Mouse (Mus musculus) ovary, postnatal 10 days (tissue): ENCODE measurements around the gene Cacna2d2.
"Not testable (repeated sequence)": the region's sequence is repeated elsewhere in the genome, so short reads cannot be mapped to it uniquely, and the experiment has no call there.

Source experiments
- DNase-seq: peaks from one replicate; pipeline ENCODE4 v3.0.0; 2022; ENCODE audit warnings: low spot score

Gene Cacna2d2

DNA sequence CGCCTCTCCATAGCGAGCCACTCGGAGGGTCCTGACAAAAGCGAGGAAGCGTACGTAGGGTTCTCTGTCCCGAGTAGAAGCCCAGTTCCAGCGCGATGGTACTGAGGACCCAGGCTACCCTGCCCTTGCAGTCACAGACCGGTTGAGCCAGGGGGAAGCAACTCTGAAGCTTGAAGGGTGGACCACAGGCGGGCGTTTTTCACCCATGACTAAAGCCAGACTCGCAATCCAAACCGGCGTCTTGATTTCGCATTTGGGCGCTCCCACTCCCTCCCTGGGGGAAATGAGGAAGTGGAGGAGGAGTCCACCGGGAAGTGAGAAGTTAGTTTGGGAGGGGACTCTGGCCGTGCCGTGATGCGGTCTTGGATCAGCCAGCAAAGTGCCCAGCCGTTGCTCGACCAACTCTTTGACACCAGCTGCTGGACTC lies 155.6 kb downstream of the Cacna2d2 start:
- no peak for DNase-seq

DNA sequence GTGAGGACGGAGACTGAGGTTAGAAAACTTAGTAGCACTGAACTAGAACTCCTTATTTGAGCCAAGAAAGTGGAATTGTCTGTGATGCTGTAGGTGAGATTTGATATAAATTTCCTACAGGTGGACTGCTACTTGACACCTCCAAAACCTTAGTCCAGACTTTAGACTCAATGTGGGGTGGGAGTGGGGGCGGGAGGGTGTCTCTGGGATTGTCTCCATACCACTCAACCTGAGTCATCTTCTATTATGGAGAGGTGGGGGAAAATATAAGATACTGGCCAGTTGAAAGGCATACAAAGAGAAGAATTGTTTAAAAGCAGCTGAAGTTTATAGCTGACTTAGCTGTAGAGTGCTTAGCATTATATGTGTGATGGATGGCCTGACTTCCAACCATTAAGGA lies 156.3 kb downstream of the Cacna2d2 start:
- DNase-seq = no peak

DNA sequence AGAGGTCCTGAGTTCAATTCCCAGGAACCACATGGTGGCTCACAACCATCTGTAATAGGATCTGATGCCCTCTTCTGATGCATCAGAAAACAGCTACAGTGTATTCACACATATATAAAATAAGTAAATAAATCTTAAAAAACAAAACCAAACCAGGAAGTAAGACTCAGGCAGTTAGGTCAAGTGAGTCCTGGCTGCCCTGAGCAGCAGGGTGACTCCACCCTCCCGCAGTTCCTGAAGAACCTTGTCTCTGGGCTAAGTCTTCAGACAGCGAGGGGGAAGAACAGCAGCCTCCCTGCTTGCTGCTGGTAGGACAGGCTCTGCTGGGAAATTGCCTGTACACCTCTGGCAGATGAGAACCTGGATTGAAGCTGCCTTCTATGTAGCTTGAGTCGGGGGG lies 156.9 kb downstream of the Cacna2d2 start:
- DNase-seq = no peak

DNA sequence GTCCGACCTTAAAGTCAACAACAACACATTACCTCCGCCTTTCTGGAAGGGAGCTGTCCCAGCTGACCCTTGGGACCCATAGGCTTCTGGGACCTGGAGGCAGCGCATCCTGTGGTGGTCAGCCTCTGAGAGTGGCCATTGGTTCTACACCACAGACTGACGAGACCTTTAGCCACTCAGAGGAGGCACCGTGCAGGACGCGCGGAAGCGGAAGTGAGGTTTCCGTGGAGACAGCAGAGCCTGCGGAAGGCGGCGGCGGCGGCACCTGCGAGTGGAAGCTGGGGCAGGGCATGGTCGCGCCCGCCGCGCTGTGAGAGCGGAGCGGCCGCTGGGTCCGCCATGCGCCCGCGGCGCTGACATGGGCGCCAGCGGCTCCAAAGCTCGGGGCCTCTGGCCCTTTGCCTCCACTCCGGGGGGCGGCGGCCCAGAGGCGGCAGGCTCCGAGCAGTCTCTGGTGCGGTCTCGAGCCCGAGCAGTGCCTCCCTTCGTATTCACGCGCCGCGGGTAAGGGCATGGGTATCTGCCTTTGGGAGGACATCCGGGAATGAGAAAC lies 163.7 kb downstream of the Cacna2d2 start, which contains the start of gene Tusc2:
Tusc2 (plus strand) TSS at position 227 of the 553 bp plus-strand sequence.
- no peak for DNase-seq

DNA sequence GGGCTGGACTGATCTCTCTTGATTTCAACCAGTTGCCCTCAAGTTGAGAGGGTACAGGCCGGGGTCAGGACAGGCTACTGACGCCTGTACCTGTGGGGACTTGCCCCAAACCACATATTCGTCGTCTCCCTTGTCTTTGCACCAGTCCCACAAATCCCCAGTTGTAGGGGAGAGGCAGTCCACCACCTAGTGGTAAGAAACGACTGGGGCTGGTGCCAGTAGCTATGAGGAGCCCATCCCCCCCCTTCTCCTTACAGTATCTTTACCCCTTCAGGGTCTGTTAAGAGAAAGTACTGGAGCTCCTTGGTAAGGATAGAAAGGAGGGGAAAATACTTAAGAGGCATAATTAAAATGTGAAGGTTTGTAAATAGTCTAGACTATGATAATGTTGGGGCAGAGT lies 166.1 kb downstream of the Cacna2d2 start:
- DNase-seq = not testable (repeated sequence)

DNA sequence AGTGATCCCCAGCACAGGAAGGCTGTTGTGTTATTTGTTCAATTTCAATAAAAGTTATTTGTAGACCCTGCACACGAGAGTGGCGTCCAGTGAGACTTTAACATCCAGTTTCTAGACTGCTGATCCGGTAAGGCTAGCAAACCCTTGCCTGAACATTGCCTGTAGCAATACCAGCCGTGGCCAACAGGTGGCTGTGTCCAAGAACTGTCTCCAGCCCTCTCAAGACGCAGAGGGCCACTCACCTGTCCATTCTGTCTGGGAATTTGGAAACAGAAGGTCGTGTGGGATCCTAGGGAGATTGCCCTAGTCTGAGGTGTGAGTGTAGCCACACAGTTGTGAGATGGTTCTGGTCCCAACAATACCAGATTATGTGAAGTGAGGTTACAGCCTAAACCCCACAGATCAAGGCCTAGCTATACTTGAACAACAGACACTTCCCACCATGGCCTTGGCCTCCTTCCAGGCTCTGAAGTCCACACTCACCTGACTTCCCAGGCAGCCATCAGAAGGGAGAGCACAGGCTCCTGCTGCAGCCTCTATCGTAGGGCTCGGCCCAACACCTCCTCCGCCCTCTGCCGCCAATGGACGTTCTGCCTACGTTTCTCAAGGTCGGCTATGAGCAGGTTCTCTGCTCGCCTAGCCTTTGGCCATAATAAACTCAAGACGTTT lies 166.8 kb downstream of the Cacna2d2 start:
- no peak for DNase-seq

DNA sequence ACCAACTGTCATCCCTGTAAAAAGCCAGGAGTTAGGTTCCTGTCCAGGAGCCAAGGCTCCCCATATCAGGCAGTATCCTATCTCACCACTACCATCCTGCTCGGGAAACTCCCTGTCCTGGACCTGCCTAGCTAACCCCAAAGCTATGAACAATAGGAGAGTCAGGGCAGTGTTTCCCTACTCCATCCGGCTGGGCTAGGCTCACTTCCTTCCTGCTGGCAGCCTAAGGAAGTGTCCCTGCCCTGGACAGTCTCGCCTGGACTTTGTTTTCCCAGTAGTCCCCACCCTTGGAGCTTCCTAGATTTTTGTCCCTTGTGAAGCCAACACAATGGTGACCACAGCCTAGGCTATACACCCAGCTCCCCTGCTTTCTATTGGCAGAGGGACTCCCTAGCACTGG lies 167.4 kb downstream of the Cacna2d2 start:
- DNase-seq = no peak

DNA sequence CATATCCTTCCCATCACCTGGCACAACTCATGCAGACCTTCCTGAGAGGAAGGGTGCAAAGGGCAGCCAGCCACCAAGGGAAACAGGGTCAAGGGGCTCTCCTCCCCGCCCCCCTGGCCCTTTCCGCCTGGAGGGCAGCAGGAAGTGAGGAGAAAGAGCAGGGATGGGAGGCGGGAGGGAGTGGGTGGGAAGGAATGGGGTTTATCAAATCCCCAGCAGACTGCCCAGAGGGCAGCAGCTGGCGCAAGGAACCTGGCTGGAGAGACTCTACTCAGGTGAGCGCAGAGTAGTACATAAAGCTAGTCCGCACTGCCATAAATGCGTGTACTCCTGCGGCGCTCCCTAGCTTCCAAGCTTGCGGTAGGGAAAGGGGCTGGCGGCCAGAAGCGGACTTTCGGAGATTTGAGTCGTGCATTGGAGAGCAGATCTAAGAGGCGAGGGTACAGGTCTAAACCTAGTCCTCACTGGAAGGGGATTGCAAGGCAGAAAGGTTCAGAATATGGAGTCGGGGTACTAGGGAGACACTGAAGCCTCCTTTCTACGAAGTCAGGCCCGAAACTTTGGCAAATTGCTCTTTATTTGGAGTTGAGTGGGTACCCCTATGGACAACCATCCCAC lies 168.4 kb downstream of the Cacna2d2 start, which contains the start of gene Hyal2:
Hyal2 (plus strand) TSS at position 244 of the 618 bp plus-strand sequence.
- no peak for DNase-seq

DNA sequence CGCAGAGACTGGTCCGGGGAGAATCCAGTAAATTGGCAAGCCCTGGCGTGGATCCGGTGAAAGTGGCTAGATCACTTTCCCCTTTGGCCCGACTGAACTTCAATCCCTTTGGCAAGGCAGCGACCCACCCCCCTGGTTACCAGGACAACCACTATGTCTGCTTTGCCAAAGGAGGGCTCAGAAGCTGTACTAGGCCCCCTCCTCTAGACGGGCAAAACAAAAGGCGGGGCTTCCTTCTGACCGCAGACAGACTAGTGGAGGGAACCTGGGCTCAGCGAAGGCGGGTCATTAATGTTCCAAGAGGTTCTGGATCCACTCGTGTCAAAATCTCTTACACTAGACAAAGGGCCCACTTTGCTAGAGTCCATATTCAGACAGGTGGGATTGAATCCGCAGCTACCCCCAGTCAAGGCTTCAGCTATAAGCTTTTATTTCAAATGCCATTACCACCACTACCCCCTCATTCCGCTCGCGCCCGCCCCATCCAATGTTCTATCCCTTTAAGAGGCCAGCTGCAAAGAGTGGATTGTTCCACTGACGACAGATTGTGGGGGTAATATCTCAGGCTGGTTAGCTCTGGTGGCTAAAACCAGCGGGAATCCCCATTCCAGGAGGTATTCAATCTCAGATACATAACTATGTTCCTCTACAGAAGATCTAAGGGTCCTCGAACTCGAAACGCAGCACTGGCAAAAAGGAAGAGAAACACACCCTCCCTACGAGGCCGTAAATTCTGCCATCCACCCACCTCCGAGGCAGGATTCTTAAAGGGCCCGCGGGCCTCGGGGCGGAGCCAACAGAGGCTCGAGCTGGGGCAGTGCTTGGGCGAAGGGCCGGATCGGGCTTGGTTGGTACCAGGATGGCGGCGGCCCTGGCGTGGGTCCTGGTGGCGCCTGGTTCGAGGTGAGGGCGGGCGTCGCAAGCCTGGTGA lies 169.2 kb downstream of the Cacna2d2 start:
- peak; percentile 73 for DNase-seq

DNA sequence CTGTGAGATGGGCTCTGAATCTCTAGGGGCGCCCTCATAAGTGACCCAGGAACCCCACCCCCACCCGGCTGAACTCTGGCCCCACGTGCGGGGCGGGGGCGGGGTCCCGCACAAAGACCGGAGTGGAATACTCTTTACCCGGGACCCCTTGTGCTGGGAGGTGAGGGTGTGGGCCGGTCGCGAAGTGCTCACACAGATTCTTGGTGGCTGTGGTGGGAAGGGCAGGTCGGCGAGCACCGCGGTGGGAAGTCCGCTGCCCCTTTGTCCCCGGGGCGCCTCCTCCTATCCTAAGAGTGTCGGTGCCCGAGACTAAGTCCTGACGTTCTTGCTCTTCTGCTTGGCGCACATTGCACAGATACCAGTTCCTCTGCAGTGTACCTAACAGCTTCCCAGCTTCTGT lies 169.9 kb downstream of the Cacna2d2 start:
- DNase-seq = no peak

DNA sequence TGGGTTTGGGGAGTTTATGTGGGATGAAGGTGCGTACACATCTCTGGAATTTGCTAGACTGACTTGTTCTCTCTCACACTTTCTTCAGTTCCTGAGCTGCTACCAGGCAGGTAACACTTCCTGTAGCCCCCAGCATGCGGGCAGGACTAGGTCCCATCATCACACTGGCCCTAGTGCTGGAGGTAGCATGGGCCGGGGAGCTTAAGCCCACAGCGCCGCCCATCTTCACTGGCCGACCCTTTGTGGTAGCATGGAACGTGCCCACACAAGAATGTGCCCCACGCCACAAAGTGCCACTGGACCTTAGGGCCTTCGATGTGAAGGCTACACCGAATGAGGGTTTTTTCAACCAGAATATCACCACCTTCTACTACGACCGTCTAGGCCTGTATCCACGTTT lies 170.6 kb downstream of the Cacna2d2 start:
- DNase-seq = no peak

DNA sequence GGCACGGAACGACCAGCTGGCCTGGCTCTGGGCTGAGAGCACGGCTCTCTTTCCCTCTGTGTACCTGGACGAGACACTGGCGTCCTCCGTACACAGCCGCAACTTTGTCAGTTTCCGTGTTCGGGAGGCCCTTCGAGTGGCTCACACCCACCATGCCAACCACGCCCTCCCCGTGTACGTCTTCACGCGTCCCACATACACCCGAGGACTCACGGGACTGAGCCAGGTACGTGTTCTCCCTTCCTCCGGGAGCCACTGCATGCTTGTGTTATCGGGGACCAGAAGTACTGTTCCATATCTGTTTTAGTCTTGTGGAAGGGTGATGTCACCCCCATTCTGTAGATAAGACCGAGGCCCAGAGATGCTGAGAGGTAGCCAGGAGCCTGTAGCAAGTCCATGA lies 171.4 kb downstream of the Cacna2d2 start:
- no peak for DNase-seq

DNA sequence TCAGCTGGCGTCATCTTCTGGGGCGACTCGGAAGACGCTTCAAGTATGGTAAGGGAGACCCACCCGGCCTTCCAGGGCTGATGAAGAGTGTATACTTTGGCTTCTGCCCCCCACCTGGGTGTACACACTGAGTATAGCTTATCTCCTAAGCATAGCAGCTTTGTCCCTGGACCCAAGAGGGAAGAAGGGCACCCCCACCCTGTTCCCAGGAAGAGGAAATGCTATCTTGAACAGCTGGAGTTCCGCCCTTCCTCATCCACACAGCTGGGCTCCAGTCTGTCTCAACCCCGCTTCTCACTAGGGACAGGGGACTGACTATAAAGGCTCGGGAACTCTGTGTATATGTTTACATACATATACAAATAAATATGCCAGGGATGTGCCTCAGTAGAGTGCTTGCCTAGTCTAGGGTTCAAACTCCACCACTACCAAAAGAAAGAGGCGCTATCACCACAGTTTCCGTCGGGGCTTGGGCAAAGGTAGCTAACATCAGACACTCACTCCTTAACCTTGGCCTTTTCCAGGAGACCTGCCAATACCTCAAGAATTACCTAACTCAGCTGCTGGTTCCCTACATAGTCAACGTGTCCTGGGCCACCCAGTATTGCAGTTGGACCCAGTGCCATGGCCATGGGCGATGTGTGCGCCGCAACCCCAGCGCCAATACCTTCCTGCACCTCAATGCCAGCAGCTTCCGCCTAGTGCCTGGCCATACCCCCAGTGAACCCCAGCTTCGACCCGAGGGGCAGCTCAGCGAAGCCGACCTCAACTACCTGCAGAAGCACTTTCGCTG lies 172.3 kb downstream of the Cacna2d2 start:
- DNase-seq = no peak

DNA sequence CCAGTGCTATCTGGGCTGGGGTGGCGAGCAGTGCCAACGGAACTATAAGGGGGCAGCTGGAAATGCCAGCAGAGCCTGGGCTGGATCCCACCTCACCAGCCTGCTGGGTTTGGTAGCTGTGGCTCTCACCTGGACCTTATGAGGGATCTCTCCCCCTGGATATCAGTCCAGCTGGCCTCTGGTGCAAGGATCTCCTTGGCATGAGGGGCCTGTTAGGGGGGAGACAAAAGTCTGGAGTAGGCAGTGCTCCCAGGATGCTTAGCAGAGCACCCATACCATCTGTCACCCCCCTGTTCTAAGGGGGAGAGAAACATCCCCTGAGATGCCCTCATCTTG lies 172.9 kb downstream of the Cacna2d2 start:
- DNase-seq = no peak

DNA sequence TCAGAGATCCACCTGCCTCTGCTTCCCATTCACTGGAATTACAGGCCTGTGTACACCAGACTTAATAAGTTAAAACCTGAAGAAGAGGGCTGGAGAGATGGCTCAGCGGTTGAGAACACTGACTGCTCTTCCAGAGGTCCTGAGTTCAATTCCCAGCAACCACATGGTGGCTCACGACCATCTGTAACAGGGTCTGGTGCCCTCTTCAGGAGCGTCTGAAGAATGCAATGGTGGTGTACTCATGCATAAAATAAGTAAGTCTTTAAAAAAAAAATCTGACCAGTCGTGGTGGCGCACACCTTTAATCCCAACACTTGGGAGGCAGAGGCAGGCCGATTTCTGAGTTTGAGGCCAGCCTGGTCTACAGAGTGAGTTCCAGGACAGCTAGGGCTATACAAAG lies 174.4 kb downstream of the Cacna2d2 start:
- not testable (repeated sequence) for DNase-seq

DNA sequence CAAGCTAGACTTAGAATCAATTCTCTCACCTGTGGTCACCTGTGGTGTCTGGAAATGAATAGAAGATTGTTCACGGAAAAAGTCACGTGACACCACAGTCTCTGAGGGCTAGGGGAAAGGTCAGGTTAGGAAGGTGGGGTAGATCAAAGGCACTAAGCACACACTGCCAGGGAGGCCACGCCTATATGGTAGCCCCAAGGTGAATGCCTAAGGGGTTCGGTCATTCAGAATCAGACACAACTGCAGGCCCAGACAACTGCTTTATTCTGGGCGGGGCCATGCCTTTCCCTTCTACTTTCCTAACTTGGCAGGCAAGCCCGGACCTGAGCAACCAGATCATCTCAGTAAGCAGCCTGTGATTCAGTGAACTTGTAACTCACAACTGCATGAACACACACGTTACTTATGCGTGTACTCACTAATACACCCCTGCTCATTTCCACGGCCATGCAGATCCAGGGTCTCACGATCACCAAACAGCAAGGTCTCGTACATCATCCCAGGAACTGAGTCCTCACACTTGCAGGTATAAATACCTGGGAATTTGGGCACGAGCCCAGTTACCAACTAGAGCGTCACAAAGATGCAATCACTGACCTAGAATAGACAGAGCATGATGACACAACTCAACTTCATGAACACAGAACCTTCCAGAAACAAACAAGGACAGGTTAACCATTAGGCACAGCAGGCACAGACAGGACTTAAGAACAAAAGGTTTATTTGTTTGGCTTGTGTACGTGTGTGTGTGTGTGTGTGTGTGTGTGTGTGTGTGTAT lies 176.4 kb downstream of the Cacna2d2 start:
- no peak for DNase-seq

DNA sequence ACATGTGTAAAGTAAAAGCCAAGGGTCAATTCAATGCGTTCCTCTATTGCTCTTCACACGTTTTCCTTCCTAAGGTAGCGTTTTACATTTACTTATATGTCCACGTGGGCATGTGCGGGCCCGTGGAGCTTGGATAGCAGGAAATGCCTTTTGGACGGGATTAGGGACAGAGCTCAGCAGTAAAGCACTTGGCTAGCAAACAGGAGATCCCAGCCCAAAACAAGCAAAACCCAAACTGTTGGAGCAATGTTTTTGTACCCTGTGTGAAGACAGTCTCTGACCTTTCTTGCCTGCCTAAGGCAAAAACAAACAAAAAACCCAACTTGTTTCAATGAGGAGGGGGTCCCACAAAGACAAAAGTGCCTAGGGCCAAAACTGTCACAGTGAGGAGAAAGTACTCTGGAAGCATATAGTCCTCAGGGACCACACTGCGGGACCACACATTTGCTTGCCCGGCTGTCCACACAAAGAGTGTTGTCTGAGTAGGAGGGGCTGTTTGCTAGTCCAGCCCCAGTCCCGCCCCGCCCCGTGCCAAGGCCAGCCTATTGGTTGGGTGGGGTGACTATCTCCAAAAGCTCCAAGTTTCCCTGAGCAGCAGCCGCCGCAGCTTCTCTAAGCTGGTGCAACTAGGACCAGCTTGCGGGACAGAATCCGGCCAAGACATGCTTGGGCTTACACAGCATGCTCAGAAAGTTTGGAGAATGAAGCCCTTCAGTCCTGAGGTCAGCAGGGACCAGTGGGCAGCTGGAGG lies 177.1 kb downstream of the Cacna2d2 start, which contains the start of gene Hyal1:
Hyal1 (plus strand) TSS at position 571 of the 751 bp plus-strand sequence.
- no peak for DNase-seq

DNA sequence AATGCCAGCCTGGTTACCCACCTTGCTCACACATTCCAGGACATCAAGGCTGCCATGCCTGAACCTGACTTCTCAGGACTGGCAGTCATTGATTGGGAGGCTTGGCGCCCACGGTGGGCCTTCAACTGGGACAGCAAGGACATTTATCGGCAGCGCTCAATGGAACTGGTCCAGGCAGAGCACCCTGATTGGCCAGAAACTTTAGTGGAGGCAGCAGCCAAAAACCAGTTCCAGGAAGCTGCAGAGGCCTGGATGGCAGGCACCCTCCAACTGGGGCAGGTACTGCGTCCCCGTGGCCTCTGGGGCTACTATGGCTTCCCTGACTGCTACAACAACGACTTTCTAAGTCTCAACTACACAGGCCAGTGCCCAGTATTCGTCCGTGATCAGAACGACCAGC lies 178.5 kb downstream of the Cacna2d2 start:
- no peak for DNase-seq

DNA sequence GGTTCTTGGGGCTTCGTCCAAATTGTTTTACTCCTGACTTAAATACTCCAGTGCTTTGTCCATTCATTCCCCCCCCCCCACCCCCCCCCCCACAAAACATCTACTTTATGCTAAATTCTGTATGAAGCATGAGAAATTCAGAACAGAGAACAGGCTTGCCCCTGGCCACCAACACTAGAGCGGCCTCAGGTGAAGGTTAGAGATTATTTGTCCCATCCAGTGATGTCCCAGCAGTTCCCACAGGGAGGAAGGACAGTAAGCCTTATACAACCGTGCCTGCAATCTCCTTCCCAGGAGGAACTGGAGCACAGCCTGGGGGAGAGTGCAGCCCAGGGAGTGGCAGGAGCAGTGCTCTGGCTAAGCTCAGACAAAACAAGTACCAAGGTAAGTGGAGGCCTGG lies 179.2 kb downstream of the Cacna2d2 start, which contains the start of gene Naa80:
Naa80 (plus strand) TSS at position 301 of the 400 bp plus-strand sequence.
- DNase-seq = no peak
